Mouse (Mus musculus) retina, adult 2 months (tissue): ENCODE results near the gene Prf1.

Source experiments
- DNase-seq: peaks from one replicate; pipeline ENCODE4 v3.0.0-alpha.2; 2012; ENCODE audit warnings: low read depth, low spot score

The Prf1 gene

DNA sequence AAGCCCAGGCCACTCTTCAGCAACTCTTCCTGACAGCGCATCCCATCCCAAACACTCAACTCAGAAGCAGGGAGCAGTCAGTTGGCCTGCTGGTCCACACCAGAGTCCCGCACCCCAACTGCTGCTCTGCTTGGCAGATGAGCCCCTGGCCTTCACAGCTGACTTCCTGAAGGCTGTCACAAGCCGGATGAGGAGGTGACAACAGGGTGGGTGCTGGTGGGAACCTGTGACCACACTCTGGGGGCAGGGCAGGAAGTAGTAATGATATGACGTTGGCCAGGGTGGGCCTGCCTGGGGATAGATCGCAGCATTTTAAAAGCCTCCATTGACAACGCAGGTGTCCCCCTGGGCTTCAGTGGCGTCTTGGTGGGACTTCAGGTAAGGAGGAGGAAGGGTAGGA, at the start of gene Prf1:
Gene Prf1, plus strand, starts transcription at position 357 of the 400 bp plus-strand sequence.
- no peak for DNase-seq

DNA sequence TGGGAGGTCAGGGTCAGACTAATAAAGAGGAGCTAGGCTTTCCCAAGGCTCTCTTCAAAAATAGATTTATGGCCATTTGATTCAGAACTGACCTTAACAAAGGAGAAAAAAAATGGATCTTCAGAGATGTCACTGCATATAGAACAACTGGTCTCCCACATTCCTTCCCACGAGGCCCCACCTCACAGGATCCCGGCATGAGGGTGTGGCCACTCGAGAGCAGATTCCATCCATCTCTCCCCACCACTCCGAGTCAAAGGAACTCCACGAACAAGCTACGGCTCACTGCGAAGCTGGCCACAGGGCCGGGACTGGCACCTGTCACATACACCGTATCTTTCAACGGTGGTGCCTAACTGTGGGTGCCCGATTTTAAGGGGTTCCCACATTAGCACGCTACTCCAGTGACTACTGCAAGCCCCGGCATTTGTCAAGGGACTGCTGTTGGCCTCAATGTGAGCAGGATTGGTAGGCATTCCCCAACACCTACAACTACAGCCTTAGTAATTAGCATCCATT, 49.0 kb upstream of the Prf1 start:
- DNase-seq: no peak

DNA sequence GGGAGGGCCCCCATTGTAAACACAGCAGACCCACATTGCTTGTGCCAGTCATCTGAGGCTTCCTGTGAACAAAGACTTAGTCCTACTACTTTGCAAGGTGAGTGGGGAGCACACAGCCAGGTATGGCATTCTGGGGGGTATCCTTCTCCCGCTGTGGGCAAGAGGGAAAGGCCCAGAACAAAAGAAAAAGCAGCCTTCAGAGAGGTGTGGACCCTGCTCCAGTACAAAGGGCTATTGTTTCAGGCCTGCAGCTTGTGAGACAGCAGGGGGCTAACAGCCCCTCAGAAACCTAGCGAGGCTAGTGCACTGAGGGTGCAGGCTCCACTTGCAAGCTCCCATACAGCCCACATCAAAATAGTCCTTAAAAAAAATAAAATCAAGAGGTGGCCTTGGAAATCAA, 47.7 kb upstream of the Prf1 start:
- DNase-seq: no peak

DNA sequence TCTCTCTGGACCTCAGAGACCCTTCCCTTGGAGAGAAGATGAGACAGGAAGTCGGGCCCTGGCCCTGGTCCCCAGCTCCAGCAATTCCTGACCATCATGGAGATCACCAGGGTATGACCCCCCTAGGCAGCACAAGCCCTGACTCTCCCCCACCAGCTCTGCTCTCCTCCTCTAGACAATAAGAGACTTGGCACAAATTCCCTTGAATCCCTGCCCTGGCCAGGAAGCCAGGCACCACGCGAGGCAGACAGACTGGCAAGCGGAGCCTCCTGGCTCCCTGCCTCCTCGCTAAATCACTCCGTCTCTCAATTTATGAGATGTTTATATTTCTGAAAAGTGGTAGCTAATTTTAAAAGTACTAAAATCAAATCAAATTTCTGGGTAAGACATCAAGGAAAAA, 42.9 kb upstream of the Prf1 start:
- no peak for DNase-seq

DNA sequence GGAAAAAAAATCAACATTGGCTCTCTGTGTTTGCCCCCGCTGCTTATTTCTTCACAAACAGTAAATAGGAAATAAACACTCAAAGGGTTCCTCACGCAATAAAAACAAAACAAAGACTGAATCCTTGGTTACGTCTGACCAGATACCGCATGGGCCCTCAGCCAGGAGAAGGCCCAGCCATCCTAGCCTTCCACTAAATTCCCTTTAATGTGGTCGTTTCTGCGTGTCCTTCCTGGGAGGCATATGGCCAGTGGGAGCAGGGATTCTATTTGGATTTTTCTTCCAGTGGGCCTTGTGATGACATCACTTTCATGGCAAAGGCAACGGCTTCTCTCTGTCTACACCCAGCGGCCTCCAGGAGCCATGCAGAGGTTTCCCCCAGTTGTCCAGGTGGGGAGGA, 42.4 kb upstream of the Prf1 start:
- DNase-seq: no peak

DNA sequence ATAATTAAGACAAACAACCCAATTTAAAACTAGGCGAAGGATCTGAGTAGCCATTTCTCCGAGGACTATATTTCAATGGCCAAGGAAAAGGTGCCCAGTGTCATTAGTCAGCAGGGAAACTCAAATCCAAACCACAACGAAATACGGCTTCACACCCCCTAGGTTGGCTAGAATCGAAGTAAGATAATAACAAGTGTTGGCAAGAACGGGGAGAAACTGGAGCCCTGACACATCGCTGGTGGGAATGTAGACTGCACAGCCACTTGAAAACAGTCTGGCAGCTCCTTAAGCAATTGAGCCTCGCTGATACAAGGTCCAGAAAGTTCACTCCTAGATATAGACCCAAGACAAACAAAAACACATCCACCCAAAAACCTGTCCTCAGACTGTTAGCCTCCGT, 41.0 kb upstream of the Prf1 start:
- no peak for DNase-seq

DNA sequence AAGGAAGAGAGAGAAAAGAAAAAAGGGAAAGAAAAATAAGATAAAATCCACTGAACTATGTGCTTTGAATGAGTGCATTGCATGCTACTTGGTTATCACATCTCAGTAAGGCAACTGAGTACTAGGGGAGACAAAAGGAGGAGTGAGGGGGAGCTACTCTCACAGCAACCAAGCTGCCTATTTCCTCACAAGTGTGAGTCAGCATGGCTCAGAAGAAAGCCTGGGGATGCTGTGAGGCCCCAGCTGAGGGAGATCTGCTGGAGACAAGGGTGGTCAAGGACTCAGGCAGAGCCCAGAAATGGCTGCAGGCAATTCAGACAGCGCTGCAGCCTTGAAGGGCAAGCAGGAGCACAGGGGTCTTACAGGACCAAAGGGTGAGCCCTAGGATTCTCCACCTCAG, 39.5 kb upstream of the Prf1 start:
- no peak for DNase-seq

DNA sequence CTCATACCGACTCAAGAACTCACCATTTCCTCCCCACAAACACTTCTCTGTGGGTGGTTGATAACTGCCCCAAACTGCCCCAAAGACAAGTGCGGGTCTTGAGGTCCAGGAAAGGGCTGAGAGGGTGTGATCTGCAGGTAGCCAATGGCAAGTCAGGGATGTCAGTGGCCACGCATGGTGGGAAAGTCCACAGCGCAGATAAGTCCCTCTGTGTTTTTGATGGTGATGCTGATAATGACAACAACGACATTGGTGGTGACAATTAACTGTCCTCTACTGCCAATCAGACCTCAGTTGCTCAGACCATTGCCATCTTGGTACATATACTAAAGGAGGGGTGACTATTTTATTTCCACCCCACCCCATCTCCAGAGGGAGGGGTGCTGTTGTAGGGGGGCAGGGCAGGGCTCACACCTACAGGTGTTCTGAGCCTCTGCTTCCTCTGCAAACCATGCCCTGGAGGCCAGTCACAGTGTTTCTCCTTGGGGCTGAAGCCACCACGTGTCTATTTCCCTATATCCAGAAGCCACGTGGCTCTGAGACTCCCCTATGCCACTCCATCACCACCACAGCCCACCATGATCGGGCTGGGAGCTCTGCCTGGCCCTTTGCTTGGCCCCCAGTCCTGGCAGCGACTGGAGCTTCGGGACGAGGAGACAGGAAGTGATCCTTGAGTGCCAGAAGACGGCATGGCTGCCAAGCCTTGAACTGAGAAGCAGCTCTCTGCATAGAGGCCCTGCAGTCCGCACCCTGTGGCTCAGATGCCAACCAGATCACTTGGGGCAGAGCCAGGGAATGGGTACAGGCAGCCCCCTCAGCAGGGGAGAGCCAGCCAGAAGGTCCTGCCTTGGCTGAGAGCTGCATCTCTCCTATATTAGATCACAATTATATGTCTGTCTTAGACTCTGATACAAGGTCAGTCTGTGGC, 36.1 kb upstream of the Prf1 start:
- DNase-seq: no peak

DNA sequence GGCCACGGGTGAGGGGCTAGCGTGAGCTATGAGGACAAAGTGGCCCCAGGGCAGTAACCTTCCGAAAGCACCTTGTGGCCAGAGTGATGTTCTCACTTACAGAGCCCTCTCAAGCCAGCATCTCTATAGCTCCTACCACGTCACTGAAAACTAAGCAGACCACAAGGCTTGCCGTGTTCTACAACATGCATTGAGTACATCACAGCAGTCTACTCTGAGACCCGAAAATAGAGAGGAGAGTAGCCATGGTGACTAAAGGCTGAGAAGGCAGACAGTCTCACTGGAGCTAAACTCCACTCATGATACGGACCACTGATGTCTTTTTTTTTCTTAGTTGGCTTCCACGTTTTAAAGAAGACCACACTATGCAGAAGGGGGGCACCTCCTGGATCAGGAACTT, 34.0 kb upstream of the Prf1 start:
- DNase-seq: no peak

DNA sequence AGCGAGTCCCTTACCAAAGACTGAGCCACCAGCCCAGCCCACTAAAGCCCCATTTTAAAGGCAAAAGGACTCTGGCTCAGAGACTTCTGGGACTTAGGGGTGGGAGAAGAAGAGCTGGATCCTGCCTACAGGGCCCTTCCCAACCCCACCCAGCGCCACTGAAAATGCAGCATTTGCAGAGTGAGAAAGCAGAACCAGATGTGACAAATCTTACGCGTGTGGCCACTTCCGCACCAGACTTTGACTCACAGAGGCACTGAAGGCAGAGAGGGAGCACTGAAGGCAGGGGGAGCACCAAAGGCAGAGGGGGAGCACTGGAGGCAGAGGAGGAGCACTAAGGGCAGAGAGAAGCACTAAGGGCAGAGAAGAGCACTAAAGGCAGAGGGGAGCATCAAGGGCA, 30.3 kb upstream of the Prf1 start:
- DNase-seq: no peak

DNA sequence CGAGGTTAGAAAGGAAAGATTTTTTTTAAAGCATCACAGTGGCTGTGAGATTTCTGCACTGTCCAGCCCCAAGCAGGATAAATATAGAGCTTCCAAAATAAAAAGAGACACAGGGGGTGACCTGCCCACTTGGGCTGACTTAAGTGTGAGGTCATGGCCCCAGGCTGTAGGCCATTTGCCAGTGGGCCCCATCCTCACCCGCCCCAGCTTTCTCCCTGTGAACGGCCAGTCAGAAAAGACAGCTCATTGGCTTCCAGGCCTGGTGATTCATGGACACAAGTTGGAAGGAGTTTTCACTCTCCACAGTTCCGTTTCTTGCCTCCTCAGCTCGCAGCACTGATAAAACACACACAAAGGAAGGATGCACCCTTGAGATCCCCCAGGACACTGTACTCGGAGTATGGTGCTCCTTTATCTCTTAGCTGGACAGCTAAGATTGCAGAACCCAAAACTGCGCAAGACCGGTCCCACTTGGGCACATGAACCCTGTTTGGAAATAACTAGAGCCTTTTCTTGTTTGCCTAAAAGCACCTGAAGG, 25.5 kb upstream of the Prf1 start:
- DNase-seq: no peak

DNA sequence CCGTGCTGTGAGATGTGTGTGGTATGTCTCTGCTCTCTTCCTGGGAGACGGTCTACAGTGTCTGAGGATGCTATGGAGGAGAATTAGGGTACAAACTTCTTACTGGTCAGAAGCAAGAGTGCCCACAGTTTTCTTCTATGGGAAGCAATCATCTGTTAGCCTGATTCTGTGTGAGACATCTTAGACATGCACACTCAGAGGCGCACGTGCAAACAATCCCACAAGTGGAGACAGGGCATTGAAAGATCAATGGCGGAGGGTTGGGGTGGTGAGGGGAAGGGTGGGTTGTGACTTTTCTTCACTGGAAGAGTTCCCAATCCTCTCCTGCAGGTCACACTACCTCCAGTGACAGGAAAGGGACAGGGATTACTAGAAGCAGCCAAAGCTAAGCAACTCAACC, 25.0 kb upstream of the Prf1 start:
- DNase-seq: no peak

DNA sequence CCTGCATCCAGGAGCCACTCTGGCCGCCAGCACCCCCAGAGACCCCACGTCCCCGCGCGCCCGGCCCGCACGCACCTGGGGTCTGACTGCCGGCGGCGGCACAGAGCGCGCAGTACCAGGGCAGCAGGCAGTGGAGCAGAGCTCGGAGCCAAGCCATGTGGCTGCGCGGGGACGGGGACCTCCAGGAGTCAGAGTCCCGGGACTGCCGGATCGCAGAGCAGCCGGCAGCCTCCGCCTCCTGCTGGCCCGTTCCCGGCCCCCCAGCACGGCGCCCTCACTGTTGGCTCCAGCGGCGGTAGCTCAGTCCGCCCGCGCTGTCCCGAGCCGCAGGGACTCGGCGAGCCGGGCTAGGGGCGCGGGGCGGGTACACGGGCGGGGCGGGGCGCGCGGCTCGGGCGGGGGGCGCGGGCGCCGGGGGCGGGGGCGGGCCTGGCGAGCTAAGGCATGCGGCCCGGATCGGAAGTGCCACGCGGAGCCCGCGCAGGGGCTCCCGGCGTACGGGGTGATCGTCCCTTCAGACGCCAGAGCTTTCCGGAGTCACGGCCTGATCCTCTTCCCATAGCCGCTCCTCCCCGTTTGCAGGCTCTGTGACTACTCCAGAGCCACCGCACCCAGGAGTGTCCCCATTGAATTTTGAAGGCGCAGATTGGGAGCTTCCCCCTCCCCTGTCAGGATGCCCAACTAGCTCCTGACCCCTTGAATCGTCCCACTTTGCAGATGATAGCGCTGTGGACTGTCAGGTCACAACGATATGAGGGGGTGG, 24.4 kb upstream of the Prf1 start, which contains the start of gene Adamts14:
Gene Adamts14, minus strand, starts transcription at position 358 of the 763 bp plus-strand sequence.
- DNase-seq: no peak

DNA sequence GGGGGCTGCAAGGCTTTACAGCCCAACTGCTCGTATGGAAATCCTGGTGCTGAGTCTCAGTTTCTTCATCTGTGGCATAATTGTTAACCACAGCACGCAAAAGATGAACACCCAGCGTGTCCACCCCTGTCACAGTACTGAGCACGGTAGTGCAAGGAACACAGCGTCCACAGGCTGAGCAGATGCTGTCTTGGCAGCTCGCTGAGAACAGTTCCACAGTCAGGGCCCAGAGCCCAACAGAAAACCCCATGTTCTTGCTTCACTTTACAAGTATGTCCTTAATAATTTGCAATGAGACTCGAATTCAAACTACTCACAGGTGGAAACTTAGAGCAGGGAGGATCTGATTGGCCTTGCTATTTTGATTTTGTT, 23.8 kb upstream of the Prf1 start:
- DNase-seq: no peak

DNA sequence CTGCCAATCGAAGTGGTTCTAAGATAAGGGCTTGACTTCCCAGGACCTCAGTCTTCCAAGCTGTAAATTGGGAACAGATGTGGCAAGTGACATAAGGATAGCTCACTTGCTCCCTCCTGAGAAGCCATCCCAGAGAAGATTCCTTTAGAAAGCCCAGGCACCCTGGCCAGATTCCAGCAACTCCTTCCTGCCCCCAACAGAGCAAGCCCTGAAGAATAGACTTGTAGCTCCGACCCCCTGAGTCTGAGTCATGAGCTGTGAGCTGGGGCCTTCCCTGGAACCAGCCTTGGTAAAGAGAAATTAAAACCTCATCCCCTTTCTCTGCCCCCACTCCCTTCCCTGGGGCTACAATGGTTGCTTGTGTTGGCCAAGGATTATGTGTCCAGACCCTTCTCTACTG, 23.1 kb upstream of the Prf1 start:
- DNase-seq: no peak

DNA sequence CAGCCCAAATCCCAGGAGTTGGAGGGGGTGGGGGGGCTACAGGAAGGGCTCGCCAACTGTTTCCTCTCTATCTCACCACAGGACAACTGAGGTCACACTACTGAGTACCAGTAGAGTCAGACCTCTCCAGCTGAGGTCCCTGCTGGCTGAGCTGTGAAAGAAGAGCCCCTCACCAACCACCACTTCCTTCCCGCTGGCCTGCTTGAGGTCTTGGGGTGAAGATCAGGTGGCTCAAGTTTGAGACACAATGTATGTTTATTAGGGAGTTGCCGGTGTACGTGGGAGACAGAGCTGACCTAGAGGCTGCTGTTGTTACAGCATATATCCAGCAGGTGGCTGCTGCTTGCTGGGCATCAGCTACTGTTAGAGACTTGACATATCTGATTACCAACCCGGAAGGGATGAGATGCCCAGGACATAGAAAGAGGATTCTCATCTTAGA, 21.9 kb upstream of the Prf1 start:
- DNase-seq: peak; percentile 30

DNA sequence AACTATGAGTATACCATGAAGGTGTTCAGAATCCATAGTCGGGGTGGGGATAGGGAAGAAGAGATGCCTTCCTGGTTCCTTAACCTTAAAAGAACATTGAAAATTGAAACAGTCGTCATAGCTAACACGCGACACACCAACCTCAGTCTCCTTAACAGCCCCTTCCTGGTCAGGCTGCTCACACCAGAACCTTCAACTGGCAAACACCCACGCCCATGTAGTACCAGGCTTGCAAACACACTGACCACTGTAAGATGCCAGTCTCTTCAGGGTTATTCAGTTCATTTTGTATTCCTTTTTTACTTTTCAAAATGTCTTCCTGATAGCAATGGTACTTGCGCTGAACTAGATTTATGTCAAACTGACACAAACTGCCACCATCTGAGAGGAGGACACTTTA, 20.6 kb upstream of the Prf1 start:
- no peak for DNase-seq

DNA sequence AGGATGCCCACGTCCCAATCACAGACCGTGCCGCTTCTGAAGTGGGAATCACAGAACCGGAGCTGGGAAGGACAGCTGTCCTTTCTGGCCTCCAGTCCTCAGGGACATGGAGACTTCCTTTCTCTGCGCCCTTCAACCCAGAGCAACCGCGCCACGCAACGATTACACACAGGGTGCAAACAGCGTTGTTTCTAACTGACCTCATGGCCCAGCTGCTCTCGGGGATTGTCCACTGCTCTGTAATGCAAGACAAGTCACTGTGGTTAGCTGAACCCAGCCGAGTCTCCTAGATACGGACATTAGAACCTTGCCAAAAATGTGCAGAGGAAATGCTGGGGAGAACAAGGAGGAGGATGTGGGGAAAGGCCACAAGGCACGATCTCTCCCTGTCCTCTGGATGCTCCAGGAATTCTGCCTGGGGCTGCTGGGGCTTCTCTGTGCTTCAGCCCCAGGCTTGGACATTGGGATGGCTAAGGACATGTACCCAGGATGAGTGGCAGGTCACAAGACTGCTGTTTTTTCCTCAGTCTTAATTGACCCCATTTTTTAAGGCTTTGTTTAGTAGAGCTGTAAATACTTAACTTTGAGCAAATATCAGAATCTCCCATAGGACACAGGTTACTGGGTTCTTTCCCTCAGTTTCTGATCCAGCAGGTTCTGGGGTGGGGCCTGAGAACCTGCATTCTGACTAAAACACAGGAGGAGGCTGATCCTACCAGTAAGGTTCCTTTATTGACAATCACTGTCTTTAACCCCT, 19.5 kb upstream of the Prf1 start:
- DNase-seq: no peak

DNA sequence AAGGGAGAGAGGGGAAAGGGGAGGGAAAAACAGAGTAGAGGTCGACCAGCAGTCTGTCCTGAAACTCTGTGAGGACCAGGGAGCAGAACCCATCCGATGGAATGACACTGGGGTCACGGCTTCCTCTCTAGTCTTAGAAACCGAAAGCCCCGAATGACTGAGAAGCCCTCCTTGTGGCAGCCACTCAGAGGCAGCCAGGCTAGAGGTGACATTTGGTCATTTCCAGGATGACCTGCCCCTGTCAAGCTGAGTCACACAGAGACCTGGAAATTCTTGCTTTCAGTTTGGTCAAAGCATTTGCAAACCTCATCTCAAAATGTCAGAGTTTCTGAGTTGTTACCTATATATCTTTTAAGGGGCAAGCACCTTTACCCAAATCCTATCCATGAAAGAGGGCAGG, 16.5 kb upstream of the Prf1 start:
- DNase-seq: no peak

DNA sequence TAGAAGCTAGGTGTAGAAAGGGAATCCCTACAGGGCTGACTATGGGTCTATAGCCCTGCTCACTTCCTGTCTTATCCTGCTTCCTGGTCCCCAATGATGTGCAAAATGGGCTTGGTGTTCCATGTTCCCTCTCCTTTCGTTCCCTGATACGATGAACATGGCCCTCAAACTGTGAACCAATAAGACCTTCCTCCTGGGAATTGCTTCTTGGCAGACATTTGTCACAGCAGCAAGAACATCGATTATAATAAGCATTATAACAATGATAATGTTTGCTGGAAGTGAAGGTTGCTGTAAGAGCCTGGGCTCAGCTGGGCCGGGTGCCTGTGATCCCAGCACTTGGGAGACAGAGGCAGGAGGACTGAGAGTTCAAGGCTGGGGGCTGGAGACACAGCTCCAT, 13.3 kb upstream of the Prf1 start:
- no peak for DNase-seq

DNA sequence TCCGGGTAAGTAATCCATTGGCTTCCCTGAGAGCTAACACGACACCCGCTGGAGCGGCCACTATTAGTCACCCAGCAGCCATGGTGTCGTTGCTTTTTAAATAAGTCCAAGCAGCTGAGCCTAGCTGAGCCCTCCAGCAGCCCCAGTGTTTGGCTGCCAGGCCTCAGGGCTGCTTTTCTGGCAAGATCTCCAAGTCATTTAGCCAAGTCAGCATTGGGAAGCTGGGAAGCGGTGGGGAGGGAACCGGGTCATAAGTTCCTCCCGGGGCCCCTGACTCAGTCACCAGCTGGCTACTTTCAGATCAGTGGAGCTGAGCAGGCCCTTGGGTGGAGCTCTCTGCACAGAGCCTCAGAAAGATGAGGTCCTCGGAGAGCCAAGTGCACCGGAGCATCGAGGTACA, 12.4 kb upstream of the Prf1 start:
- no peak for DNase-seq

DNA sequence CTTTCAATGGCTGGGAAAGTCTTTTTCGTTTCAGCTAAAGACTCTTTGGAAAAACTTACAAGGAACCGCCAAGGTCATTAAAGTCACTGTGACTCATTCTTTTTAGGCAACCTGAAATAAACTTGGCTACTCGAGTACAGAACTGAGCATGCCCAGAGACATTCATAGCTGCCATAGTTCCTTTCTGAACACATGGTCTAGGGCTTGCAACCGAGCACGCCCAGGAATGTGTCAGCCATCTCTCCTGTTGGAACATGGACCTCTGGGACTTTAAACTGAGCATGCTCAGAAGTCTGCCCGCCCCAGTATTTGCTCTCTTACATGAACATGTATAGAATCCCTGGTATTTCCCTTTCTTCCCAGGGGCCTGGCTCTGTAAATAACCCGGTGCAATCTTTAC, 11.4 kb upstream of the Prf1 start:
- DNase-seq: no peak
